Mouse (Mus musculus): ENCODE measurements at regions not wholly inside any gene's neighbourhood (a gene's known extent, or its start where the extent isn't known, plus 50 kb on each side); places are given as distances from the start of the nearest gene placed in this dataset.

DNA sequence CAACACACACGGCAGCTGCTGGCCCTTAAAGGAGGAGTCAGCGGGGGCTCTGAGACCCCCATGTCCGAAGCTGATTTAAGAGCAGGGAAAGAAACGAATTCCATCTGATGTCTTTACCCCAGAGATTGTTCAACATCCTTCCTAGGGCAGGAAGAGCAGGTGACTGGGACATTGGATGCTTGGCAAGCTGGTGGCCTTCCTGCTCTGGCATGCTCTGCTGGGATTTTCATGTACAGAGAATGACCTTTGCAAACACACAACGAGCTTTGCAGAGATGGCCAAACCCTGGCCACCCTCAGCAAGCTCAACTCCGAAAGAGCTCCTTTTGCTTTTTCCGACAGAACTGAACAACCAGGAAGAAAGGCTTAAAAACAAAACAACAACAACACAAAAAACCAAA lies 194.7 kb upstream of the Map3k1 start:
- Histone ChIP-seq H3K4me3 (ENCODE audit: control insufficient read depth, low read depth, low read length) (no peak overlapping the region), H3K27ac (ENCODE audit: control insufficient read depth, insufficient read depth, low read depth, low read length) (no peak overlapping the region), H3K4me1 (ENCODE audit: control insufficient read depth, insufficient read depth, low read length) (peaks cover 6% of the 10 kb centered on the region), H3K36me3 (ENCODE audit: control insufficient read depth, insufficient read depth, low read length) (no peaks in the 10 kb centered on the region), H3K27me3 (ENCODE audit: control insufficient read depth, insufficient read depth, low read length) (no peaks in the 10 kb centered on the region)
- TF ChIP-seq POLR2A (IDR thresholded peaks at IDR 0.05; ENCODE audit: control insufficient read depth, low read depth, low read length) (no peak), CTCF (IDR thresholded peaks at IDR 0.05; ENCODE audit: control insufficient read depth, insufficient read depth, insufficient replicate concordance, low read depth, low read length) (no peak)

DNA sequence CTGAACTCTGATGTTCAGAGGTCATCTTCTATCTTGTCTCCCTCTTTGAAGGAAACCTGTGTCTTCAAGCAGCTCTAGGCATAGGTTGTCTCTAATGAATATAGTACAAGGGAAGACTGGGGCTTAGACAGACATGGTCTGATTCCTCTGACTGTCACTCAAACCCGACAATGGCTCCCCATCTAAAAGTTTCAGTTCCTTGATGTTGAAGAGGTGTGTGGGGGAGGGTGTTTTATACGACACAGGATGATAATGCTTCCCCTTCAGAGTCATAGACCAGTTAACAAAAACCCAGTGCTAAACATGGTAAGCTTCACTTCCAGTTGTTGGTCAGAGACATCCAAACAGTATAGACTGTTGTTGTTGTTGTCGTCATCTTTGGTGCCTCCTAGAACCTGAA lies 195.3 kb upstream of the Map3k1 start:
- H3K27me3 ChIP-seq (ENCODE audit: control insufficient read depth, insufficient read depth, low read length): no peaks in the 10 kb centered on the region
- H3K27ac ChIP-seq (ENCODE audit: control insufficient read depth, insufficient read depth, low read depth, low read length): no peak overlapping the region
- peaks cover 6% of the 10 kb centered on the region for H3K4me1 ChIP-seq (ENCODE audit: control insufficient read depth, insufficient read depth, low read length)
- no peaks in the 10 kb centered on the region for H3K36me3 ChIP-seq (ENCODE audit: control insufficient read depth, insufficient read depth, low read length)
- no peak overlapping the region for H3K4me3 ChIP-seq (ENCODE audit: control insufficient read depth, low read depth, low read length)
- TF ChIP-seq CTCF (IDR thresholded peaks at IDR 0.05; ENCODE audit: control insufficient read depth, insufficient read depth, insufficient replicate concordance, low read depth, low read length) (no peak), POLR2A (IDR thresholded peaks at IDR 0.05; ENCODE audit: control insufficient read depth, low read depth, low read length) (no peak)

- Histone ChIP-seq H3K27ac (ENCODE audit: control insufficient read depth, insufficient read depth, low read depth, low read length) (no peak overlapping the region), H3K36me3 (ENCODE audit: control insufficient read depth, insufficient read depth, low read length) (no peaks in the 10 kb centered on the region), H3K27me3 (ENCODE audit: control insufficient read depth, insufficient read depth, low read length) (no peaks in the 10 kb centered on the region), H3K4me3 (ENCODE audit: control insufficient read depth, low read depth, low read length) (no peak overlapping the region), H3K4me1 (ENCODE audit: control insufficient read depth, insufficient read depth, low read length) (peaks cover 6% of the 10 kb centered on the region)
- TF ChIP-seq POLR2A (IDR thresholded peaks at IDR 0.05; ENCODE audit: control insufficient read depth, low read depth, low read length): no peak
- TF ChIP-seq CTCF (IDR thresholded peaks at IDR 0.05; ENCODE audit: control insufficient read depth, insufficient read depth, insufficient replicate concordance, low read depth, low read length): no peak
These were observed 196.6 kb upstream of the Map3k1 start for GRCm38 (mm10) chr13:112005421-112005820.

DNA sequence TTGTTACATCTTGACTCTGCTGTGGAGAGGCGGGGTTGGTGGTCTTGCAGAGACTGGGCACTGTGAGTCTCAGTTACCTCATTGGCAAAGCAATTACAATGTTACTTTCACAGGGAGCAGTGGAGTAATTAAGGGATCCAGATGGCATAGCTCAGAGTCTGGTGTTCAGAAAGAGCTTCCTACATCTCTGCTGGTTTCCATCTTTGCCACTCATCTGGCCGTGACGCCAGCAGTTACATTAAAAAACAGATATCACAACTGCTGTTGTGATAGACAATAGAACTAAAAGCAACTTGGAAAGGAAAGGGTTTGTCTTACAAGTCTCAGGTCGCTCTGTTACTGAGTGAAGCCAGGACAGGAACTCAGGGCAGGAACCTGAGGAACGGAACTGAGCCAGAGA lies 200.0 kb upstream of the Map3k1 start:
- Histone ChIP-seq H3K27ac (ENCODE audit: control insufficient read depth, insufficient read depth, low read depth, low read length) (no peak overlapping the region), H3K4me3 (ENCODE audit: control insufficient read depth, low read depth, low read length) (no peak overlapping the region), H3K4me1 (ENCODE audit: control insufficient read depth, insufficient read depth, low read length) (no peaks in the 10 kb centered on the region), H3K36me3 (ENCODE audit: control insufficient read depth, insufficient read depth, low read length) (no peaks in the 10 kb centered on the region), H3K27me3 (ENCODE audit: control insufficient read depth, insufficient read depth, low read length) (no peaks in the 10 kb centered on the region)
- TF ChIP-seq CTCF (IDR thresholded peaks at IDR 0.05; ENCODE audit: control insufficient read depth, insufficient read depth, insufficient replicate concordance, low read depth, low read length): no peak
- no peak for TF ChIP-seq POLR2A (IDR thresholded peaks at IDR 0.05; ENCODE audit: control insufficient read depth, low read depth, low read length)

DNA sequence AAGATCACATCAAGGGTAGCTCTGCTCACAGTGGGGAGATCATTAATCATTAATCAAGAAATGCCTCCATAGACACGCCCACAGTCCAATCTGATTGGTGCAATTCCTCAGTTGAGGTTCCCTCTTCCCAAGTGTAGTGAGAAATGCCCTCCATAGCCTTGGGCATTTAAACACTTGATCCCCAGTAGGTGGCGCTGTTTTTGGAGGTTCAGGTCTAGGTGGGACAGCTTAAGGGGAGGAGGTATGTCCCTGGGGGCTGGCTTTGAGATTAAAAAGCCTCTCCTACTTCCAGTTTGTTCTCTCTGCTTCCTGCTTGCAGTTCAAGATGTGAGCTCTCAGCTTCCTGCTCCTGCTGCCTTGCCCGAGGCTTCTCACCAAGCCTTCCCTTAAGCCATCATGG lies 200.5 kb upstream of the Map3k1 start:
- Histone ChIP-seq H3K4me3 (ENCODE audit: control insufficient read depth, low read depth, low read length) (no peak overlapping the region), H3K27ac (ENCODE audit: control insufficient read depth, insufficient read depth, low read depth, low read length) (no peak overlapping the region), H3K4me1 (ENCODE audit: control insufficient read depth, insufficient read depth, low read length) (no peaks in the 10 kb centered on the region), H3K27me3 (ENCODE audit: control insufficient read depth, insufficient read depth, low read length) (no peaks in the 10 kb centered on the region), H3K36me3 (ENCODE audit: control insufficient read depth, insufficient read depth, low read length) (no peaks in the 10 kb centered on the region)
- no peak for TF ChIP-seq POLR2A (IDR thresholded peaks at IDR 0.05; ENCODE audit: control insufficient read depth, low read depth, low read length)
- TF ChIP-seq CTCF (IDR thresholded peaks at IDR 0.05; ENCODE audit: control insufficient read depth, insufficient read depth, insufficient replicate concordance, low read depth, low read length): no peak

- Histone ChIP-seq H3K36me3 (ENCODE audit: control insufficient read depth, insufficient read depth, low read length) (no peaks in the 10 kb centered on the region), H3K4me3 (ENCODE audit: control insufficient read depth, low read depth, low read length) (no peak overlapping the region), H3K4me1 (ENCODE audit: control insufficient read depth, insufficient read depth, low read length) (no peaks in the 10 kb centered on the region), H3K27ac (ENCODE audit: control insufficient read depth, insufficient read depth, low read depth, low read length) (no peak overlapping the region), H3K27me3 (ENCODE audit: control insufficient read depth, insufficient read depth, low read length) (no peaks in the 10 kb centered on the region)
- TF ChIP-seq POLR2A (IDR thresholded peaks at IDR 0.05; ENCODE audit: control insufficient read depth, low read depth, low read length) (no peak), CTCF (IDR thresholded peaks at IDR 0.05; ENCODE audit: control insufficient read depth, insufficient read depth, insufficient replicate concordance, low read depth, low read length) (no peak)
These were observed 201.7 kb upstream of the Map3k1 start for GRCm38 (mm10) chr13:112010464-112010863.

GRCm38 (mm10) chr13:112012640-112013039 lies 203.8 kb upstream of the Map3k1 start:
- TF ChIP-seq CTCF (IDR thresholded peaks at IDR 0.05; ENCODE audit: control insufficient read depth, insufficient read depth, insufficient replicate concordance, low read depth, low read length): no peak
- no peak for TF ChIP-seq POLR2A (IDR thresholded peaks at IDR 0.05; ENCODE audit: control insufficient read depth, low read depth, low read length)
- Histone ChIP-seq H3K27me3 (ENCODE audit: control insufficient read depth, insufficient read depth, low read length) (no peaks in the 10 kb centered on the region), H3K27ac (ENCODE audit: control insufficient read depth, insufficient read depth, low read depth, low read length) (no peak overlapping the region), H3K36me3 (ENCODE audit: control insufficient read depth, insufficient read depth, low read length) (no peaks in the 10 kb centered on the region), H3K4me3 (ENCODE audit: control insufficient read depth, low read depth, low read length) (no peak overlapping the region), H3K4me1 (ENCODE audit: control insufficient read depth, insufficient read depth, low read length) (no peaks in the 10 kb centered on the region)

- Histone ChIP-seq H3K36me3 (ENCODE audit: control insufficient read depth, insufficient read depth, low read length) (no peaks in the 10 kb centered on the region), H3K27ac (ENCODE audit: control insufficient read depth, insufficient read depth, low read depth, low read length) (no peak overlapping the region), H3K4me3 (ENCODE audit: control insufficient read depth, low read depth, low read length) (no peak overlapping the region), H3K27me3 (ENCODE audit: control insufficient read depth, insufficient read depth, low read length) (no peaks in the 10 kb centered on the region), H3K4me1 (ENCODE audit: control insufficient read depth, insufficient read depth, low read length) (no peaks in the 10 kb centered on the region)
- TF ChIP-seq CTCF (IDR thresholded peaks at IDR 0.05; ENCODE audit: control insufficient read depth, insufficient read depth, insufficient replicate concordance, low read depth, low read length): no peak
These were observed 206.3 kb upstream of the Map3k1 start for GRCm38 (mm10) chr13:112015083-112015482.
